Mouse (Mus musculus): ENCODE measurements around the gene Shroom1. TPM values are rescaled to one million over a fixed set of nuclear protein-coding genes. Genes with fewer than 3 reads are reported as not detected.

Gene Shroom1
- total RNA-seq, 2 experiments from 2014 or later = not detected

DNA sequence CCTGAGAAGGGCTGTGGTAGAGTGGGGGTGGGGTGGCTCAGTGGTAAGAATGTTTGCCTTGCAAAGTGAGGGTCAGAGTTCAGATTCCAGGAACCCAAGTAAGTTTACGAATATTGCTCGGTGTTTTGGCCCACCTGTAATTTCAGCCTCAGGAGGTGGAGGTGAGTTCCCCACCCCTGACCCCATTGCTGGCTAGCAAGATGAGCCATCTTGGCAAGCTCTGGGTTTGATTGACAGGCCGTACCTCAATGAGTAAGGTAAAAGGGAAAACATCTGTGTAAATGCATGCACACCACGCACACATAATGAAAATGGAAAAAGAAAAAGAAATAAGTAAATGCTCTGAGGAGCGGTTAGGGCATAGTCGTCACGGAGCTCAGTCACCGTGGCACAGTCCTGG is 47.4 kb downstream of the Shroom1 start:
- ATAC-seq (replicated peaks; ENCODE audit: low FRiP score, poor library complexity, severe bottlenecking) = no peak

DNA sequence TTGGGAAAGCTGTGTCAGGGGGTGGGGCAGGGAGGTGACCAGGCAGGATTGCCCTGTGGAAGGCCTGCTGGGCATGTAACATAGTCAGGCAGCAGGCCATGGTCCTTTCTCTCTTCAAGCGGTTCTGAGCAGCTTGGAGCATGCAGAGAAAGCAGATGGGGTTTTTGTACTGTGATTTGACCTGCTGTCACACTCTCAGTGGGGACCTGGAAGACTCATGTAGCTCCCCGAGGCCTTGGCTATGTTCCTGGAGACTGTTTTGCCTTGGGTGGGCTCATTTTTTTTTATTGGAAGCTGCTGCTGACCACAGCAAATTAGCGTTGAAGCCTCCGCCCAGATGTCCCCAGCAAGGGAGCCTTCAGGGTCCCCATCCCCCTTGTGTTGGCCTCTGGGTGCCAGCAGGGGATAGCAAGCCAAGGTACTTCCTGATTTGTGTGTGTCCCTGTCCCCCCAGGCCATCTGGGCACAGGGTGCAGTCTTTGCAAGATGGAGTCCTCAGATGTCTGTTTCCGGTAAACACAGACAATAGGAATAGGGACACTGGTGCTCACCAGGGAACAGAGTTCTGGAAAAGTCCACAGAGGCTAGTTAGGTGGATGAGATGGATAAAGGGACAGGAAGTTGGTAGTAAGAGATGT is 48.1 kb downstream of the Shroom1 start:
- ATAC-seq (replicated peaks; ENCODE audit: low FRiP score, poor library complexity, severe bottlenecking) = no peak

DNA sequence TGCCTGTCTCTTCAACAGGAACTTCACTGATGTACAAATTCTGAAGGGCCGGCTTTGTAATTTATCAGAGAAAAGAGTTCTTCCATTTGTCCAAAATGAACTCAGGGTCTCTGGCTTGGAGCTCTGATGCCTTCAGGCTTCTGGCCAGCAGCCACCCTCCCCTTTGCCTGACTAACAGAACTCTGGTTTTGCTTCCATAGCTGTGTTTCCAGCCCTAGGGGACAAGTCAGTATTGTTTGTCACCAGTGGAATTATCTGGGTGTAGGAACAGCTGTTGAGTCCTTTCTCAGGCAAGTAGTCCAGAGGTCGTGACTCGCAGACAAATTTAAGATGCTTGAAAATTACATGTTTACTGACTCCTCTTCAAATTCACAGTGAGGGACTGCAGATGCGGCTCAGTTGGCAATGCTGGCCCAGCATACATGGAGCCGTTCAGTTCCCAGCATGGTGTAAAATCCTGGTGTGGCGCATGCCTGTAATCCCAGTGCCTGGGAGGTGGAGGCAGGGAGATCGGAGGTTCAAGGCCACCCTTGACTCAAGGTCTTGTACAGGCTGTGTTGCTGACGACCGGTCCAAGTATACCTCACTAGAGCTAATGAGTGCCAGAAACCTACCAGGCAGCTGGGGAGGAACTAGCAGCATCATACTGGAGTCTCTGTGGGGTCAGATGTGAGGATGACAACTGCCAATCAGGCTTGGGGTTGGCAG is 50.2 kb downstream of the Shroom1 start:
- no peak for ATAC-seq (replicated peaks; ENCODE audit: low FRiP score, poor library complexity, severe bottlenecking)

DNA sequence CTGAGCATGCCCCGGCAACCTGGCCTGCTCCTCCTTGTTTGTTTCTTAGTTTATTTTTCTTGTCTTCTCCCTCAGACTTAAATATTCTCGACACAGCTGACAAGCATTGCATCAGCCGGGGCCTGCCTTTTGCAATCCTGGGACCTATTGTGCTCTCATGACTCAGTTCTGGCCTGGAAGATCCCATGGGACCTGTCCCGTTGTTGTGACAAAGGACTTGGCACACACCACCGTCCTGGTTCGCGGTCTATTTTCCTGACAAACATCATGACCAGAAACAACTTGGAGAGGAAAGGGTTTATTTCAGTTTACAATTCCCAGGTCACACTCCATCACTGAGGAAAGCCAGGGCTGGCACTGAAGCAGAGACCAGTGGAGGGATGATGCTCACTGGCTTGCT is 51.1 kb downstream of the Shroom1 start:
- ATAC-seq (replicated peaks; ENCODE audit: low FRiP score, poor library complexity, severe bottlenecking) = no peak

DNA sequence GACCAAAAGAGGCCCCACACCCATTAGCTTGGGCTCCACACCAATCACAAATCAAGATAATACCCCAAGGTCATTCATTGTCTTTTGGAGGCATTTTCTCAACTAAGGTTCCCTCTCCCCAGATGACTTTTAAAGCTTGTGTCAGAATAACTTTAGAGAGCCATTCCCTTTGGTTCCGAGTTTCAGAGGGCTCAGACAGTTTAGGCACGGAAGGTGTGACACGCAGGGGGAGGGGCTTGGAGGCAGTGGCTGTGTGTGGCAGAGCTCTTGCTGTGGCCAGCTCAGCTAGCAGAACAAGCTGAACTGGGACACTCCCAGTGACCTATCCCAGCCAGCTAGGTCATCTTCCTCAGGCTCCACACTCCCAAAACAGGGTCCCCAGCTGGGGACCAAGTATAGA is 51.6 kb downstream of the Shroom1 start:
- ATAC-seq (replicated peaks; ENCODE audit: low FRiP score, poor library complexity, severe bottlenecking) = 0 out of 2 replicates have a peak, but pooled peaks have one; percentile 14

DNA sequence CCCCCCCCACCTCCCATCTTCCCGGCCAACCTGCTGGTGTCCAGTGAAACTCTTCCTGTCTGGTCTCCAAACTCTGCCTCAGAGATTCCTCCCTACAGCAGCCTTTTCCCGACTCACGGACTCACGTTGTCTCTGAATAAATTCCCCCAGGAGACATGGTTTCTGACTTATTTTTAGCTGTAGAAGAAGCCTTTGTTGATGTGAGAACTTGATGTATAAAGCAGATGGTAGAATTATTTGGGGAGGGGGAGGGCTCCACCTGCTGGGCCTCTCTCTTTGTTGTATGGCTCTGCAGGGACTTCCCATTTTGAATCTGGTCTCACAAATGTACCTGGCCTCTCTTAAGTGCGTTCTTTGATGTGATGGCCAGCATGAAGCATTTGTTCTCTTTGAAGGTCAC is 53.3 kb downstream of the Shroom1 start:
- ATAC-seq (replicated peaks; ENCODE audit: low FRiP score, poor library complexity, severe bottlenecking) = no peak

DNA sequence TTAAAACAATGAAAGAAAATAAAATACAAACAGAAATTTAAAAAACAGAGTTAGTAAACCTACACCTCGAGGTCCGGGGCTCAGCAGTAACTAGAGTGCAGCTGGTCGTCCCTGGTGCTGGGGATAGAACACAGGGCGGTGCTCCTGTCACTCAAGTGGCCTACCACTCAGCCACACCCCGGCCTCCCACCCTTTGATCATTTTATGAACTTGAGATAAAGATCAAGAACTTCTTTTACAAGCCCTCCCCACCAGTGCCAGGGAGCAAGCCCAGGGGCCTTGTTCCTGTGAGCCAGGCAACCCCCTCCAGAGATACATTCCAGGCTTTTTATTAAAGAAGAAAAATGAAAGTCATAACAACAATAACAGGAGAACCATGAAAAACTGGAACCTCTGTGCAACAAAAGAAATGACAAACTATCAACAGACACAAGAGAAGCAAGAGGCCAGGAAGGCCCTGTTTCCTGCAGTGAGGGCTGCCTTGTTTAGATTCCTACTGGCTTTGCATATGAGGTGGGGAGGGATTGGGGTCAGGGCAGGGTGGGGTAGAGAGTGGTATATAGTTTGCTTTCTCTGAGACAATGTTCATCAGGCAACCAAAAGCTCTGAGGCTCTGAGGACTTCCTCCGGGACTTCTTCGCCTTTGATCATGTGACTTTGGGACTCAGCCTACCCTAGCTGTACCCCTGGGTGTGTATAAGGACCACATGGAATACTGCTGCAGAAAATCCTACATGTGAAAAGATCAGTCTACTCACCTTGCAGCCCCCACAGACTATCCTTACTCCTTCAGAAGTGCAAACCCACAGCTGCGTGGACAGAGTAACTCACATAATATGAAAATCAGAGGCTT is 60.0 kb downstream of the Shroom1 start:
- no peak for ATAC-seq (replicated peaks; ENCODE audit: low FRiP score, poor library complexity, severe bottlenecking)

Other genes with a start within 250 kb of the Shroom1 start
- gene Hspa4, start 156.7 kb upstream of the Shroom1 start, total RNA-seq (2015; ENCODE audit: low replicate concordance) = 40.9 and 48.5 TPM in 2 replicates
- gene Hspa4, start 156.7 kb upstream of the Shroom1 start, total RNA-seq (2017; ENCODE audit: low replicate concordance) = 93.7 and 111 TPM in 2 replicates
- 7.9 and 13.6 TPM in 2 replicates for gene Zcchc10, start 132.5 kb upstream of the Shroom1 start, total RNA-seq (2015; ENCODE audit: low replicate concordance)
- 0.94 and 2.0 TPM in 2 replicates for gene Zcchc10, start 132.5 kb upstream of the Shroom1 start, total RNA-seq (2017; ENCODE audit: low replicate concordance)
- 32.2 and 50.3 TPM in 2 replicates for gene Aff4, start 106.4 kb upstream of the Shroom1 start, total RNA-seq (2015; ENCODE audit: low replicate concordance)
- 12.0 and 25.4 TPM in 2 replicates for gene Aff4, start 106.4 kb upstream of the Shroom1 start, total RNA-seq (2017; ENCODE audit: low replicate concordance)
- gene Leap2, start 34.0 kb upstream of the Shroom1 start, total RNA-seq (2015; ENCODE audit: low replicate concordance) = not detected in 2 replicates
- gene Leap2, start 34.0 kb upstream of the Shroom1 start, total RNA-seq (2017; ENCODE audit: low replicate concordance) = not detected in 2 replicates
- gene Uqcrq, start 26.4 kb upstream of the Shroom1 start, total RNA-seq (2015; ENCODE audit: low replicate concordance) = 24.5 and 74.4 TPM in 2 replicates
- 7.6 and 16.6 TPM in 2 replicates for gene Uqcrq, start 26.4 kb upstream of the Shroom1 start, total RNA-seq (2017; ENCODE audit: low replicate concordance)
- gene Gdf9, start 26.2 kb upstream of the Shroom1 start, total RNA-seq (2015; ENCODE audit: low replicate concordance) = not detected in 2 replicates
- not detected in 2 replicates for gene Gdf9, start 26.2 kb upstream of the Shroom1 start, total RNA-seq (2017; ENCODE audit: low replicate concordance)
- not detected in 2 replicates for gene Gm10447, start 95 bp upstream of the Shroom1 start, total RNA-seq (2015; ENCODE audit: low replicate concordance)
- gene Gm10447, start 95 bp upstream of the Shroom1 start, total RNA-seq (2017; ENCODE audit: low replicate concordance) = not detected in 2 replicates
- gene Gm9837, start 13.3 kb downstream of the Shroom1 start, total RNA-seq (2015; ENCODE audit: low replicate concordance) = not detected in 2 replicates
- not detected in 2 replicates for gene Gm9837, start 13.3 kb downstream of the Shroom1 start, total RNA-seq (2017; ENCODE audit: low replicate concordance)
- gene Gm9945, start 23.0 kb downstream of the Shroom1 start, total RNA-seq (2015; ENCODE audit: low replicate concordance) = 2.3 and 2.5 TPM in 2 replicates
- gene Gm9945, start 23.0 kb downstream of the Shroom1 start, total RNA-seq (2017; ENCODE audit: low replicate concordance) = 5.2 and 6.7 TPM in 2 replicates
- gene Sowaha, start 23.1 kb downstream of the Shroom1 start, total RNA-seq (2015; ENCODE audit: low replicate concordance) = 178 and 210 TPM in 2 replicates
- gene Sowaha, start 23.1 kb downstream of the Shroom1 start, total RNA-seq (2017; ENCODE audit: low replicate concordance) = 298 and 357 TPM in 2 replicates
- gene Sept8, start 62.1 kb downstream of the Shroom1 start, total RNA-seq (2015; ENCODE audit: low replicate concordance) = 28.1 and 29.9 TPM in 2 replicates
- gene Sept8, start 62.1 kb downstream of the Shroom1 start, total RNA-seq (2017; ENCODE audit: low replicate concordance) = 31.2 and 60.5 TPM in 2 replicates
- gene Kif3a, start 110.2 kb downstream of the Shroom1 start, total RNA-seq (2015; ENCODE audit: low replicate concordance) = 1.3 and 4.4 TPM in 2 replicates
- gene Kif3a, start 110.2 kb downstream of the Shroom1 start, total RNA-seq (2017; ENCODE audit: low replicate concordance) = 2.8 and 5.2 TPM in 2 replicates
- gene Il4, start 161.5 kb downstream of the Shroom1 start, total RNA-seq (2015; ENCODE audit: low replicate concordance) = not detected in 2 replicates
- 1.1 TPM in 1 of 2 replicates, not detected in the other for gene Il4, start 161.5 kb downstream of the Shroom1 start, total RNA-seq (2017; ENCODE audit: low replicate concordance)
- gene Il13, start 177.5 kb downstream of the Shroom1 start, total RNA-seq (2015; ENCODE audit: low replicate concordance) = not detected in 2 replicates
- gene Il13, start 177.5 kb downstream of the Shroom1 start, total RNA-seq (2017; ENCODE audit: low replicate concordance) = not detected in 2 replicates

Measured in erythroblast, adult 5-6 weeks (primary cell).